Mouse (Mus musculus) common myeloid progenitor, adult 5-6 weeks (primary cell): ENCODE results near the gene Faah. TPM values are rescaled to one million over a fixed set of nuclear protein-coding genes. Genes with fewer than 3 reads are reported as not detected.
A peak's percentile ranks its signal among the peaks of the same experiment; 100 is the strongest.

Source experiments
- ATAC-seq: replicated peaks from 2 replicates; pipeline ENCODE4 v1.8.0; 2016; ENCODE audit warnings: low read depth, mild to moderate bottlenecking, moderate TSS enrichment, inconsistent platforms; ENCODE audit not compliant: poor library complexity, severe bottlenecking
- total RNA-seq: library from RNA; stranded (forward); fragments of 200-1000, 187-1606 nt; gene quantifications from 2 replicates; pipeline ENCODE4 v1.2.3, GENCODE M21; 2017

The Faah gene
- 2.2 and 3.4 TPM in 2 replicates for total RNA-seq

DNA sequence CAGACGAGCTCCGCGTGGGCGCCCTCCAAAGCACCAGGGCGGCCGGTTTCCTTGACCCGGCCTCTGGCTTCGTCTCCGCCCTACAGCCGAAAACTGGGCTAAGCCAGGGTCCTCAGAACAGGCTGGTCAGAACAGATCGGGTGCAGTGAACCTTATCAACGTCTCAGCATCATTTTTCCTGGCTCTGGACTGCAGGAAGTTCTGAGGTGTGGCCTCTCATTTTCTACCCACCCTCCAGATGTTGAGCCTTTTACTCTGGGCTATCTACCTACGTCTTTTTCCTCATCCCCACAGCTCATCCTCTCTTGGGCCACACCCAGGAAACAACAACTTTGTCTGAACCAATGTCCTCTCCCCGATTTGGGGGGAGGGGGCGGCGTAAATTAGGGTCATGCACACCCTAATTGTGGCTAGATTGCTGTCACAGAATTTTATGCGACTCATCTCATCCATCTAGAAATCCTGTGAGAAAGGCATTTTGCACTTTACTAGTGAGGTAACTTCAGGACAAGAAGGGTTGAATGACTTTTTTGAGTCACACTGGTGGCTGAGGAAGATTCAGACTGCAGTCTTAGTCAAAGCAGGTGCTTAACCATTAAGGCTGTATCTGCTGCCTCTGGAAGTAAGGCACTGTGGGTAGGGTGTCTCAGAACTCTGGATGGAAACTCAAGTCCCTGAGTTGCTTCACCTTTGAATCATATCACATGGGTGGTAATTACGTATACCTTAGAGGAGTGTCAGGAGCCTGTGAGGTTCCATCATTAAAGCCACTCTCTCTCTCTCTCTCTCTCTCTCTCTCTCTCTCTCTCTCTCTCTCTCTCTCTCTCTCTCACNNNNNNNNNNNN is at the start of gene Faah:
TSS of gene Faah (minus strand) at position 25 of the 845 bp plus-strand sequence.
- ATAC-seq = peak; percentile 12; the same call in 1 of the 2 replicates

DNA sequence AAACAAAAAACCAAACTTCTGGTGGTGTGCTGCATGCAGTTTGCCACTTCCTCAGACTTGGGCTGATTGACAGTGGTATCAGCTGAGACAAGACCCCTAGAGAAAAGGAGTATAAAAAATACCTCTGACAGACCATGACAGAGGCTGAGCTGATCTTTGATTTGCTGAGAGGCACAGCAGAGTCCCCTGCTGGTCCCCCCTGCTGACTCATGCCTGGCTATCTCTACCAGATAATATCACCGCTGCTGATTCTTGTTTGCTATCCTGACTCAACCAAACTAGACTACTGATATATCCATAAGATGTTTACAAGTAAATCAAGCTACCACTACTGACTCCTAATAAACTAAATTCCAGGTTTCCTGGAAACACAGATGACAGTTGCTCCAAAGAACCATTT is 46.1 kb upstream of the Faah start:
- ATAC-seq = no peak; the same call in 1 of the 2 replicates

DNA sequence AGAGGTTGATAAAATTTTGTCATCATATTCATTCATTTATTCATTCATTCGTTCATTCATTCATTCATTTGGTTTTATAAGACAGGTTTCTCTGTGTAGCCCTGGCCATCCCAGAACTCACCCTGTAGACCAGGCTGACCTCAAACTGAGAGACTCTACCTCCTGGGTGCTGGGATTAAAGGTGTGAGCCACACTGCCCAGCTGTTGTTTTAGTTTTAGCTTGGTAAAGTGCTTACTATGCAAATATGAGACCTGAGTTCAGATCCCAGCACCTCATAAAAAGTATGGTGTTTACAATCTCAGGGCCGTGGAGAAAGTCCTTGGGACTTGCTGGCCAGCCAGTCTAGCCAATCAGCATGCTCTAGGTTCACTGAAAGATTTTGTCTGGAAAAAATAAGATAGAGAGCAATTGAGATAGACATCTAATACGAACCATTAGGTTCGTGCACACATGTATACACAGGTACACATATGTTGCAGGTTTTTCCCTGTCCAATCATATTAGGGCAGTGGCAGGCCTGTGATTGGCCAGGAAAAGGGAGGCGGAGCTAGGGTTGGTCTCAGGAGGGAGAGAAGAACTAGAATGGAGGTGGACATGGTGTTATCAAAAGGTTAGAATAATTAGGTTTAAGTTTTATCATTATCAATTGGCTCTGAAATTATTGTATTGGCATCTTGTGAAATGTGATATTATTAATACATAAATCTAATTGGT is 41.4 kb upstream of the Faah start:
- no peak for ATAC-seq

DNA sequence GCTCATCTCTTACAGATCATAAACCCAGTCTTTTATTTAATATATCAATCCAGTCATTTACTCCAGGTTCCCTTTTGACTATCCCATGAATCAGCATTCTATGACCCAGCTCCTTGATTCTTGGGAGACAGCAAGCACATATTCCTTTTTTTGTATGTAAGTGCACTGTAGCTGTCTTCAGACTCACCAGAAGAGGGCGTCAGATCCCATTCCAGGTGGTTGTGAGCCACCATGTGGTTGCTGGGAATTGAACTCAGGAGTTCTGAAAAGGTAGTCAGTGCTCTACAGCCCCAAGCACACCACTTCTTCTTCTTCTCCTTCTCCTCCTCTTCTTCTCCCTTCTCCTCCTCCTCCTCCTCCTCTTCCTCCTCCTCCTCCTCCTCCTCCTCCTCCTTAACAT is 39.8 kb upstream of the Faah start:
- ATAC-seq = no peak

DNA sequence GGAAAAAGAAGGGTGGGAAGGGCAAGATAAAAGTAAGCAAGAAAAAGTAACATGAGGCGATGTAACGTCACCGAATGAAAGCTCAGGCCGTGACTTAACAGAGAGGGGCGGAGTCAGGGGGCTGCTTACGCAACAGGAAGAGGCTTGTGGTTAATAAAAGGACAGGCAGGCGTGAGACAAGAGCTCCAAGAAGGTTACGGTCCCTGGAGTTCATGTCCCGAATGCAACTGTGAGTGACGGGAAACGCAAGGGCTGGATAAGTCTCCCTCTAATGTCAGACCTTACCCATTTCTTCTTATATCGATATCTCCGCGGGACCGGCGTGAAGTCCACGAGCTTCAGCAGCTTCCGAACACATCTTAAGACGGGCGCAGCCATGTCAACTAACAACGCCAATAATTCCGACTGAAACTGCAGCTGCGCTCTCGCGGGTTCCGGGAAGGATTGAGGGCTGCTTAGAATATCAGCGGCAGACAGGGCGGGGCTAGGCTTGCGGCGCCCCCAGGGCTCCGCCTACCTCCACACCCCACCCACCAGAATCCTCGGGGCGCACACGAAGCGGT is 35.8 kb upstream of the Faah start, which contains the start of gene Nsun4:
TSS of gene Nsun4 (minus strand) at position 478 of the 563 bp plus-strand sequence.
- peak; percentile 93 for ATAC-seq

DNA sequence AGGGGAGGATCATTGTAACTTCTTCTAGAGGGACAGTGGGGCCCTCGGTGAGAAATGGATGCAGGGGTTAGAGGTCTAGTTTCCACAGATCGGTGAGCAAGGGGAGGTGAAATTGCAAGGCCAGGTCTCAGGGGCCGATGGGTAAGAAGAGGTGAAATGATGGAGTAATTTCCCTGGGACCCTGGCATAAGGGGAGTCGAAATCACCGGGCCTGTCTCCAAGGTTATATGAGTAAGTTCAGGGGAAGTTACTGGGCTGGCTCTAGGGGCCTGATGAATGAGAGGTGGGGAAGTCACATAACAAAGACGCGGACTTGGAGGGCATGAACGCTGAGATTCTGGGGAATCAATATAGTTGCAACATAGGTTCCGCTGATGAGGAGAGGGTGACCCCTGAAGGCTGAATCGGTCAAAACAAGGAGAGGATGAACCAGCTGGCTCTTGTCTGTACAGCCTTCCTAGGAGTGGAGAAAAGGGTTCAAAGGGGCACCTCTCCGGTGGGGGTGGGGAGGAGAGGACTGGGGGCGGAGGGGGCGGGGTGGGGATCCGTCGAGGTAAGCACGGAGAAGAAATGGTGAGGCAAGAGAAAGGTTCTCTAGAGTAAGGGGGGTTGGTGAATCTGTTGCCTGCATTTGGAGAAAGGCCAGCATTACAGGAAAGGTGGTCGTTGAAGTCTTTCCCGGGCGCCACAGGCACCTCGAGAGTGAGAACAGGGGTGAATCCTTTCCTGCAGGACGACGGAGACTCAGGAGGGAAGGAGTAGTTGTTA is 35.0 kb upstream of the Faah start:
- peak; percentile 31 for ATAC-seq

DNA sequence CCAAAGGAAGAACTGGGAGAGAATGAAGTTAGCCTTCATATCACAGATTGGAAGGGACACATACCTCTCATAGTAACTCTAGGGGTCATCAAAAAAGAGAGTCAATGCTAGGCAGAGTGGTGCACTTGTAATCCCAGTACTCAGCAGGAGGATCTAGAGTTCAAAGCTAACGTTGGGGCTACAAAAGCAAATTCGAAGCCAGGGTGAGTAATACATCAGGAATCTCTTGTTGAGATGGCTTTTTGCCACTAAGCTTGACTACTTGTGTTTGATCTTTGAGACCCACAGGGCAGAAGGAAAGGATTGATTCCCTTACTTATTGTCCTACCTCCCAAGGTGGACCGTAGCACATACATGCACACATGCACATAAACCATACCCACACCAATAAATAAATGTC is 31.5 kb upstream of the Faah start:
- ATAC-seq = no peak

DNA sequence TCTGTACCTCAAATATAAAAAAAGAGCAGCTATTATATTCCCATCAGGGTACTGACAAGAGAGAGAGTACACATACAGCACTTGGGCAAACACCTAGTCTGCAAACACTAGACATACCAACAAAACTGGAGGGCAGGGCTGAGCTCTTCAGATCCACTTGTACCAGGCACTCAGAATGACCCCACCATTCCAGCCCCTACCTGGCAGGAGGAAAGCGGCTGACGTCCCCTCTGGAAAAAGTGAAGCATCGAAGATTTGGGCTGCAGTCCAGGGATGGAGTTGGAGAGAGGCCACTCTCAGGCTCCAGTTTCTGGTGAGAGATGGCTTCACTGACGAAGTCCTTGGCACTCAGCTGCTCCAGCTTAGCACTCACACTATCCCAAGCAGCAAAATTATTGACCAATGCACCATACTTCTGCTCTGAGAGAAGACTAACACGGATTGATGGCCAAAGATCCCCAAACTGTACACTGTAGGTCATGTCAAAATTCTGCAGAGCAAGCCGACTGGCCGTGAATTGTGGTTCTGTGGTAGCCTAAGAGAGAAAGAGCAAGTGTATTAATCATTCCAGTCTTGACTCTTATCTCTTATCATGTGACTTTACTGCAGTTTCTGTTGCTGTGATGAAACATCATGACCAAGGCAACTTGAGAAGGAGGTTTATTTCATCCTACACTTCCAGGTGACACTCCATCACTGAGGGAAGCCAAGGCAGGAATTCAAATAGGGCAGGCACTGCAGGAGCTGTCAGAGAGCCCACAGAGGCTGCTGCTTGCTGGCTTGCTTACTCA is 30.6 kb upstream of the Faah start:
- ATAC-seq = no peak

DNA sequence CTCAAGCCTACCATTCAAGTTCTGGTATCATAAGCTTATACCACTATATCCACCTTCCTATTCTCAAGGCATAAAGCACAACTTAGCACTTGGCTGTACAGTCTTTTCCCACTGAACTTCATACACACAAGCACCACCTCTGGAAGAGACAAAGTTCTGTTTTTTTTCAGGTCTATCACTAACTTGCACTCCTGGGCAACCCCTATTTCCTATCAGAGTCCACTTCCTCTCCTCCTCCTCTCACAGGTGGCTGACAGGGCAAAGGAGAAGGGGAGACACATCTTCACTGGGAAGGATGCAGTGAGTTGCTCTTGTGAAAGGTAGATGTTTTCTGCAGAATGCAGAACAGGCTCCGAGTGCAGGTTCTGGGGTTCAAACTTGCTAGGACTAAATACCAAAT is 30.0 kb upstream of the Faah start:
- no peak for ATAC-seq

DNA sequence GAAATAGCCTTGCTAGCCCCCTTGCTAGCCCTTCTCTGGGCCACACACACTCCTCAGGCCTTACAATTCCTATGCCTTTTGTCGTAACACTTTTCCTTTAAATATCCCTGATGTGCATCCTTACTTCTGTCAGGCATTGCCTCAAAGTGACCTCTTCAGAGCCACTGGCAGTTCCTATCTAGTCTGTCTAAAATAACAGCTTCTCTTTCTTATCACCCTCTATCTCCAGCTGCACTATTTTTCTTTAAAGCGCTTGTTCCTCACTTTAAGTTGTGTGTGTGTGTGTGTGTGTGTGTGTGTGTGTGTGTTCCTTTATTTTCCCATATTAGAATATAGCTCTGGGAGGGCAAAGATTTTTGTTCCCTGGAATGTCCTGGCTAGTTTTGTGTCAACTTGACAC is 28.9 kb upstream of the Faah start:
- no peak for ATAC-seq

DNA sequence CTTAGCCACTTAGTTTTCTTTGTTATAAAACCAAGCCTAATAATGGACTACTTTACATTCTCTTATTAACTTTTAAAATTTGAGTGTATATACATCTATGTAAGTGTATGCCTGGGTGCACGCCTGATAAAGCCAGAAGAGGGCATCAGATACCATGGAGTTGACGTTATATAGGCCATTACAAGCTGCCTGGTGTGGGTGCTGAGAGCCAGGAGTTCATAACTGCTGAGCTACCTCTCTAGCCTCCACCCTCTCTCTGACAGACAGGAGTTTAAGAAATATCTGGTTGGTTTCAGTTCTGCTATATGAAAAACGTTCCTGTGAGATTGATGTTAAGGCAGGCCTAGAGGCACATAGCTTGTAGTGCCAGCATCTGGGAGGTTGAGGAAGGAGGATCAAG is 24.5 kb upstream of the Faah start:
- ATAC-seq = peak; percentile 81

DNA sequence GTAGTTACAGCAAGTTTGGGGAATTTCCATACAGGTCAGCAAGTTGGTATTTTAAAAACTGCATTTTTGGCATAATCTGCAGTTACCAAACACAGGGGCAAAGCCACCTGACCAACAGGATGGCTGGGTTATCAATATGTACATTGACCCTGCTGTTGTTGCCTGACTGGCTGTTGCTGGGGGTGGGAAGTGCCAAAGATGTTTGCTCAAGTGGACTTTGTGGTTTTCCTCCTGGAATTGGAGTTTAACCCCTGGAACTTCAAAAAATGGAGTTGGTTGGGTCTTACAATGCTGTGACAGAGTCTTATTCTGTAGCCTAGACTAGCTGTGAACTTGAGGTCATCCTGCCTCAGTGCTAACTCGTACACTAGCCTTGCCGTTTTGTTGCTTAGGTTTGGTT is 22.7 kb upstream of the Faah start:
- no peak for ATAC-seq

DNA sequence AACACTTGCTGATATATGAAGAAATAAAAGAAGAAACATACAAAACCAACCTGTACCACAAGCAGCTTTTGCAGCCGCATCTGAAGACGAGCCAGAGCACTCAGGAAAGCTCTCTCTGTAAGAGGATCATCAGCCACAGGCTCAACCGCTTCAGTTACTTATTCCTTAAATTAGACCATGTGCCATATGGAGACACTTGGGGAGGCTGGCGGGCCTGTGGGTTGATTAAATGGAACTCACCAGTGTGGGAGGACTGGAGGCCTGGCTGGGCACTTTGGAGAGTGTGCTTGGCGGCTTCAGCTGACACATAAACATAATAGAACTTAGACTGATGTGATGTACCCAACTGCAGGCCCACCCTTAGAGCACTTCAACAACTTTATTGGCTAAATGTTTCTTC is 15.6 kb upstream of the Faah start:
- ATAC-seq = no peak

DNA sequence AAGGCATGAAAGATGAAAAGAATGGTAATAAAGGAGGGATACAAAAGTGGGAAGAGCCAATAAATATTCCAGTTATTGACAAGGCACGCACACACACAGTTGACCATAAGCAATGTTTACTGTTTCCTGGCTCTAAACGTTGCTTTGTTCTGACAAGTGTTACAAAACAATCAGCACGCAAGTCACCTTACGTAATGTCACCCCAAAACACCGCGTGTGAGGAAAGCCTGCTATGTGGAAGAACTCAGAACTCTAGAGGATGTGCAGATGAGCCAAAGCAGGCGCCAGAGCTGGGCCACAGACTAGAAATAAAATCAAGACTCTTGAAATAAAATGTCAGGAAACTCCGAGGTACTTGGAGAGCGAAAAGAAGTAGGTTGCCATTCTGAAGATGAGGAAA is 15.2 kb upstream of the Faah start:
- no peak for ATAC-seq

DNA sequence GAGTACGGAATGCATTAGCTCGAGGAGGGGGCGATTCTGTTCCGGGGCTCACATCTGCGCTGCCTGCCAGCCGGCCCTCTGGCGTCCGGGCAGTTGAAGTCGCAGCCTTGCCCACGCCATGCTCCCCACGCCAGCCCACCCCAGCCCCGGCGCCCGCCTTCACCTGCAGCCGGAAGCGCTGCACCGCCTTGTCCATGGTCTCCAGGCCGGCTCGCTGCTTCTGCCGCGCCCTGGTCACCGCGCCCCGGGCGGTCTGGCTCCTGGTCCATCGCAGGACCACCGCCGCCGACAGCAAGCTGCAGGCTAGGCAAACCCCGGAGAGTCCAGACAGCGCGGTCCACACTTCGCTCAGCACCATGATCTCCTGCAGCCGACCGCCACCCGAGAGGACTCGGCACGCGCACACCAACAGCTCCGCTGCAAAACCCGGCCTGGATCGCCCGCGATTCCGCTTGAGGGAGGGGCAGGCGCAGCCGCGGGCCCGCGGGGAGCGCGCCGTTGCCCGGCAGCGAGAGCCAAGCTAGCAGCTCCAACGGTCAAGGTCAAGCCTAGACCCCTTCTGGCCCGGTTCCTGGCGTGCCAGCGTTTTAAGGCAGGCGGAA is 325 bp downstream of the Faah start:
- peak; percentile 78 for ATAC-seq

DNA sequence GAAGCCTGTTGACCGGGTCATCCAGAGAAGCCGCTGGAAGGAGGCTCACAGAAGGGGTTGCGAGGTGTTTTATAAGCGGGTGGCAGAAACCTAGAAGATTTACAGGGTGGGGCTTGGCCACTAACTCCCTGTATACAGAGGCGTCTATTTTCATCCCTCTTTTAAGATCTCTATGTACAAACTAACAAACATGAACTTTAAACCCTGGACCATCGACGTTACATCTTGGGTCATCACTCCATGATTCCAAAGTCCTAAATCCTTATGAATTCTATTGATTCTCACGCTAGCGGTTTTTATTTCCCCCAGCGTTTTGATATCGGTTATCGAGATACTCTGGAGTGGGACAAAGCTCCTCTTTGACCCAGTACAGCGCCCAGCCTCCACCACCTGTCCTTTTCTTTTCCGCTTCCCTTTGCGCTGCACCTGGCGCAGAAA is 845 bp downstream of the Faah start:
- ATAC-seq = no peak

DNA sequence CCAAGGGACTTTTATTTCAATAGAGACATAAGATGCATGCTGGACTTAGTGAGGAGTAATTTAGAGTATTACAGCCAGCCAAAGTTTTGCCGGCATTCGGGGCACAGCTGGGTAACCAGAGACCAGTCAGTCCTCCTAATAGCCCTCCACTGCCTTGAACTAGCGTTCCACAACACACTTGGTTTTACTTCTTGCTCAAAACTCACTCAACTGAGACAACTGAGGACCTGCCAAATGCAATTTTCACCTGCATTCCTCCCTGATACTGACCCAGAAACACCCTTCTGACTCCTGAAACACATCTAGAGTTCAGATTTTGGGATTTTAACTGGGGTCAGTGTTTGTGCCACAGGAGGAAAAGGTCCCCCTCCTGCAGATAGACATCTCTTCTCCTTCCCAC is 1.3 kb downstream of the Faah start:
- no peak for ATAC-seq

DNA sequence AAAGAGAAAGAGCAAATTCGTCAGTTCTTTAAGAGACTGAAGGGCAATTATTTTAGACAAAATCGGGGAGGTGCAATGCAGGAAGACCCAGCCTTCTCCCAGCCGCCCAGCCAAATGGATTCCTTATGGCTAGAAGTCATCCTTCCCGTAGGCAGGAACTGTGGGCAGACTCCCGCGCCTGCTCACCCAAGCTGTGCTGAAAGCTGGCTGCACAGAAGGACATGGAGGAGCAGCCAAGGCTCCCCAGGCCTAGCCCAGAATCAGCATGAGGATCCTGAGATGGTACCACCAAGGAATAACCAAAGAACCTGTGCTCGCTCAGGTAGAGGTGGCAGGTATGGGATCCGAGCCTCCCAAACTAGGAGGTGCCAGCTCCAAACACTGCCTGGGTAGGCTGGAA is 1.7 kb downstream of the Faah start:
- no peak for ATAC-seq

DNA sequence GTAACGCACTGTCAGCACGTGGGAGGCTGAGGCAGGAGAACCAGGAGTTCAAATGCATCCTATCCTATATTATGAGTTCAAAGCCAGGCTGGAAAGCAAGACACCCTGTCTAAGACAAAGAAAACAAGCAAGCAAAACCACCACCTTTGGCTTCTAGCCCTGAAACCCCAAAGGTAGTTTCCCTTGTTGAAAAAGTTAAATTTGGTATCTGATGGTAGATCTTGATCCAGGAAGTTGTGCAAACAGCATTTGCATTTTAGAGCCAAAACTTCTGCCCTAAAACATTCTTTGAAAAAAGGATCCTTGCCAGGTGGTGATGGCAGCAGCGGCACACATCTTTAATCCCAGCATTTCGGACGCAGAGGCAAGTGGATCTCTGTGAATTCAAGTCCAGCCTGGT is 2.2 kb downstream of the Faah start:
- ATAC-seq = no peak
